Mouse (Mus musculus) lung, embryonic 14.5 days (tissue): ENCODE measurements at regions not wholly inside any gene's neighbourhood (a gene's known extent, or its start where the extent isn't known, plus 50 kb on each side); places are given as distances from the start of the nearest gene placed in this dataset.

Source experiments
- ATAC-seq: fragments of 200-750 bp; cut with Nextera tagmentation; 2 replicates; pipeline ENCODE4 v1.8.0; 2017; ENCODE audit warnings: mild to moderate bottlenecking, moderate TSS enrichment, moderate library complexity; ENCODE audit not compliant: insufficient read depth
- DNase-seq: peaks from one replicate; pipeline ENCODE4 v3.0.0-alpha.2; 2015
- H3K27ac ChIP-seq: fragments of 300-500 bp; sonication (generic); 2 replicates; pipeline ENCODE4 v1.5.1; 2014; ENCODE audit warnings: low read depth, mild to moderate bottlenecking, moderate library complexity
- H3K27me3 ChIP-seq: fragments of 300-500 bp; sonication (generic); 2 replicates; pipeline ENCODE4 v1.6.1; 2014; ENCODE audit warnings: low read length, control low read depth; ENCODE audit not compliant: insufficient read depth
- H3K36me3 ChIP-seq: fragments of 300-500 bp; sonication (generic); 2 replicates; pipeline ENCODE4 v1.6.1; 2014; ENCODE audit warnings: control low read depth; ENCODE audit not compliant: insufficient read depth
- H3K4me1 ChIP-seq: fragments of 300-500 bp; sonication (generic); 2 replicates; pipeline ENCODE4 v1.6.1; 2014; ENCODE audit warnings: antibody characterized with exemption, control low read depth; ENCODE audit not compliant: insufficient read depth
- H3K4me2 ChIP-seq: fragments of 300-500 bp; sonication (generic); 2 replicates; pipeline ENCODE4 v1.6.1; 2014; ENCODE audit warnings: mild to moderate bottlenecking
- H3K4me3 ChIP-seq: fragments of 300-500 bp; sonication (generic); 2 replicates; pipeline ENCODE4 v1.5.1; 2014; ENCODE audit warnings: low read depth, low read length
- H3K9ac ChIP-seq: fragments of 300-500 bp; sonication (generic); 2 replicates; pipeline ENCODE4 v1.6.1; 2014
- H3K9me3 ChIP-seq: fragments of 300-500 bp; sonication (generic); 2 replicates; pipeline ENCODE4 v1.6.1; 2016; ENCODE audit warnings: low read depth, low read length, control low read depth
- CTCF ChIP-seq: IDR thresholded peaks from 2 replicates; pipeline ENCODE4 v1.5.1; 2016; ENCODE audit warnings: antibody characterized with exemption, low read depth
- WGBS: fragments of 180-500 bp; shearing (Covaris S2); extraction: QIAGEN DNeasy Blood & Tissue Kit; methylation state at CpG from one replicate; pipeline ENCODE4 v1.1.7; 2014; 5-methylcytosine and 5-hydroxymethylcytosine counted together

GRCm38 (mm10) chr10:43651505-43651904 is 73.4 kb downstream of the Cd24a start:
- no peak for ATAC-seq
- H3K4me2 ChIP-seq: no peak overlapping the region
- H3K27me3 ChIP-seq: no peaks in the 10 kb centered on the region
- H3K9me3 ChIP-seq: no peaks in the 10 kb centered on the region
- H3K36me3 ChIP-seq: no peaks in the 10 kb centered on the region
- no peak overlapping the region for H3K4me3 ChIP-seq
- no peak overlapping the region for H3K27ac ChIP-seq
- peak; percentile 62 for DNase-seq
- TF ChIP-seq CTCF: no peak
- peaks cover 5% of the 10 kb centered on the region; the same call in 1 of the 2 replicates for H3K4me1 ChIP-seq
- H3K9ac ChIP-seq: no peak overlapping the region
- 57% methylated on average over 5 of the region's 5 CpGs for WGBS

DNA sequence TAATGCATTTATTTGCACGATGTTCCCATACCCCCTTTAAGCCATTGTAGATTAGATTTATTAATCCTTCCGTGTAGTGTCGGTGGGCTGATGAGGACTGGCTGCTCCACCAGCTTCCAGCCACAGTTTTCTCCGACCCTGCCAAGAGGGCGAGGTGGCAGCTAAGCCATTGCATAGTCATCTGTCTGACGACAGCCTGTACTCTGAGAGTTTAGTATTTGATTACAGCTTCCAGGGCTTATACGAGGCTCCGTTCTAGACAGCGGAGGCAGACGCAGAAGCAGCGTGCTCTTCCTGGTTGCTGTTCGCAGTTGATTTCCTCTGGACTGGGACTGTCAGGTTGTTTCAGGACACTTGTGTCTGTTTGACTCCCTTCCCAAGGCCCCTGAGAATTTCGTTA is 73.8 kb downstream of the Cd24a start:
- Histone ChIP-seq H3K9ac (no peak overlapping the region), H3K27me3 (no peaks in the 10 kb centered on the region), H3K4me1 (peaks cover 5% of the 10 kb centered on the region; the same call in 1 of the 2 replicates), H3K4me2 (no peak overlapping the region), H3K4me3 (no peak overlapping the region), H3K9me3 (no peaks in the 10 kb centered on the region), H3K27ac (no peak overlapping the region), H3K36me3 (no peaks in the 10 kb centered on the region)
- DNase-seq: no peak
- no peak for ATAC-seq
- TF ChIP-seq CTCF: no peak
- WGBS: 46% methylated on average over 13 of the region's 13 CpGs

GRCm38 (mm10) chr10:43655082-43655671 is 77.1 kb downstream of the Cd24a start:
- Histone ChIP-seq H3K4me3 (no peak overlapping the region), H3K9ac (no peak overlapping the region), H3K4me1 (peaks cover 5% of the 10 kb centered on the region; the same call in 1 of the 2 replicates), H3K4me2 (no peak overlapping the region), H3K27me3 (no peaks in the 10 kb centered on the region), H3K27ac (peak overlapping the region; percentile 30; the same call in 1 of the 2 replicates), H3K9me3 (no peaks in the 10 kb centered on the region), H3K36me3 (no peaks in the 10 kb centered on the region)
- no peak for TF ChIP-seq CTCF
- 35% methylated on average over 8 of the region's 8 CpGs for WGBS
- ATAC-seq (peak; percentile 22; the same call in 1 of the 2 replicates), DNase-seq (no peak)

GRCm38 (mm10) chr10:43655680-43656079 is 77.6 kb downstream of the Cd24a start:
- Histone ChIP-seq H3K36me3 (no peaks in the 10 kb centered on the region), H3K9me3 (no peaks in the 10 kb centered on the region), H3K27me3 (no peaks in the 10 kb centered on the region), H3K4me1 (peaks cover 5% of the 10 kb centered on the region; the same call in 1 of the 2 replicates), H3K27ac (peak overlapping the region; percentile 30; the same call in 1 of the 2 replicates), H3K9ac (no peak overlapping the region), H3K4me3 (no peak overlapping the region), H3K4me2 (no peak overlapping the region)
- 32% methylated on average over 2 of the region's 2 CpGs for WGBS
- no peak for TF ChIP-seq CTCF
- ATAC-seq (peak; percentile 88), DNase-seq (peak; percentile 70)

DNA sequence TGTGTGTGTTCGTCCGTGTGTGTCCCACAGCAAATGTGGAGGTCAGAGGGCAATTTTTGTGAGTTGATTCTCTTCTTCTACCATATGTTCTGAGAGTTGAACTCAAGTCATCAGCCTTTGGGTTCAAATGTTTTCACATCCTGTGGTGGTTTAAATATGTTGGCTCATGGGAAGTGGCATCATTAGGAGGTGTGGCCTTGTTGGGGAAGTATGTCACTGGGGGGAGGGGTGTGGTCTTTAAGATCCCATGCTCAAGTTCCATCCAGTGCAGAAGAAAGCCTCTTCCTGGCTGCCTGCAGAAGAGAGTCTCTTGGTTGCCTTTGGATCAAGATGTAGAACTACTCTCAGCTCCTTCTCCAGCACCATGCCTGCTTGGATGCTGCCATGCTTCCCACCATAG is 78.1 kb downstream of the Cd24a start:
- WGBS: 39% methylated on average over 2 of the region's 2 CpGs
- Histone ChIP-seq H3K4me3 (no peak overlapping the region), H3K4me1 (peaks cover 5% of the 10 kb centered on the region; the same call in 1 of the 2 replicates), H3K4me2 (no peak overlapping the region), H3K36me3 (no peaks in the 10 kb centered on the region), H3K27ac (peak overlapping the region; percentile 30; the same call in 1 of the 2 replicates), H3K27me3 (no peaks in the 10 kb centered on the region), H3K9me3 (no peaks in the 10 kb centered on the region), H3K9ac (no peak overlapping the region)
- no peak for ATAC-seq
- no peak for TF ChIP-seq CTCF
- DNase-seq: no peak

DNA sequence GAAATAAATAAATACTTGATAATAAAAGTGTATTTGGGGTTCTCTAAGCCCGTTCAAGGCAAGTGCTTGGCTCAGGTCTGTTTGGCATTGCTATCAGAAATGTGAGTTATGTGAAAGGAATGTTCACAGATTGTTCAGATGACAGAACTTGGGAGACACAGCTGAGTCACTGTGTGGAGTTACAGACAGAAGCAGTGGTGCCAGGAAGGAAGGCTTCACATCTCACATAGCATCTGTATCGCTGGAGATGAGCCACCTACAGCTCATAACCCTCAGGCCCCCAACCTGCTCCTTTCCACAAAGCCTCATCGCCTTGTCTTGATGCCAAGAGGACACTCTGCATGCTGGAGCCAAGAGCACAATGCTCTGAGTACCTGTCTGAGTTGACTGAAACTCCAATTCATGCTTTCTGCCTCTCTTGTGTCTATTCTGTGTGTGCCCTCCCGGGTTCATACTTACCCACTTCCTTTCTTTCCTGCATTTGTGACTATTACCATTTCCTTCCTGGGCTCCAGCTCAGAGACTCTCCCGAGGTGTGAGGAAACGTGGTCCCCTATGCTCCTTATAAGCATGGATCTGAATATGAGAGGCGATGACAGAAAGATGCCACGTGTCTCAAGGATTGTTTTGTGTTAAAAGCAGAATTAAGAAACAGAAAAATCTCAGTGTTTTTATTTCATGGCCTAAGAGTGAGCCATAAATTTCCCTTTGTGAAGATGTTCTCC is 79.6 kb downstream of the Cd24a start:
- WGBS: 45% methylated on average over 8 of the region's 8 CpGs
- H3K27ac ChIP-seq: no peak overlapping the region
- TF ChIP-seq CTCF: no peak
- H3K9me3 ChIP-seq: no peaks in the 10 kb centered on the region
- H3K9ac ChIP-seq: no peak overlapping the region
- no peak overlapping the region for H3K4me3 ChIP-seq
- H3K4me2 ChIP-seq: no peak overlapping the region
- peaks cover 5% of the 10 kb centered on the region; the same call in 1 of the 2 replicates for H3K4me1 ChIP-seq
- DNase-seq (peak; percentile 58), ATAC-seq (no peak; the same call in 1 of the 2 replicates)
- H3K27me3 ChIP-seq: no peaks in the 10 kb centered on the region
- H3K36me3 ChIP-seq: no peaks in the 10 kb centered on the region

DNA sequence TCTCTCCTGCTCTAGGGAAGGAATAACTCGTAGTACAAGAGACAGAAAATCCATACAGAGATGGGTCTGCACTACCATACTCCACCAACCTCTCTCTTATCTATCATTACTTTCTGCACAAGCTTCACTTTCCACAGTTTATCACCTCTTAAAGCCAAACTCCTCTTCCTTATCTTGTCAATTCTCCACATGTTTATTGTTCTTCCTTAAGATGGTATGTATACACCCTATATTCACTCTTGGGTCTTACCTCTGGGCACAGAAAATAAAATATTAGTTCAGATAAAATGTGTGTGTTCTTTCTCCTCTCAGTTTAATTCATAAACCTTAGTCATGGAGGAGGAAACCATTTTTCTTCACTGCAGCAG is 80.1 kb downstream of the Cd24a start:
- Histone ChIP-seq H3K27me3 (no peaks in the 10 kb centered on the region), H3K4me2 (no peak overlapping the region), H3K4me3 (no peak overlapping the region), H3K9ac (no peak overlapping the region), H3K36me3 (no peaks in the 10 kb centered on the region), H3K27ac (no peak overlapping the region), H3K9me3 (no peaks in the 10 kb centered on the region), H3K4me1 (peaks cover 5% of the 10 kb centered on the region; the same call in 1 of the 2 replicates)
- DNase-seq: no peak
- WGBS: 45% methylated on average over 1 of the region's 1 CpGs
- no peak for ATAC-seq
- TF ChIP-seq CTCF: no peak
